Mouse (Mus musculus): ENCODE data around the gene Prdm2. TPM values are rescaled to one million over a fixed set of nuclear protein-coding genes. Genes with fewer than 3 reads are reported as not detected.

Gene Prdm2
- polyA plus RNA-seq, 1 experiment from 2014 or later = 19.0 TPM

- no peak for ATAC-seq (ENCODE audit: low FRiP score, low read depth)
- no peak overlapping the region for H3K9ac ChIP-seq
- H3K36me3 ChIP-seq = peaks cover 30% of the 10 kb centered on the region
- peaks cover 14% of the 10 kb centered on the region for H3K4me1 ChIP-seq
- no peaks in the 10 kb centered on the region for H3K27me3 ChIP-seq (replicated peaks)
- H3K4me2 ChIP-seq (replicated peaks) = no peak overlapping the region
- H3K9me3 ChIP-seq = no peaks in the 10 kb centered on the region
- H3K27ac ChIP-seq = no peak overlapping the region
- WGBS = 87% methylated on average over 12 of the region's 12 CpGs
- no peak overlapping the region for H3K4me3 ChIP-seq
Measured at GRCm38 (mm10) chr4:143141645-143142259, 71.0 kb downstream of the Prdm2 start.

GRCm38 (mm10) chr4:143140940-143141339 lies 71.9 kb downstream of the Prdm2 start:
- Histone ChIP-seq H3K27me3 (replicated peaks) (no peaks in the 10 kb centered on the region), H3K4me1 (peaks cover 14% of the 10 kb centered on the region), H3K9me3 (no peaks in the 10 kb centered on the region), H3K9ac (no peak overlapping the region), H3K36me3 (peaks cover 36% of the 10 kb centered on the region), H3K4me3 (no peak overlapping the region), H3K27ac (no peak overlapping the region), H3K4me2 (replicated peaks) (no peak overlapping the region)
- no peak for ATAC-seq (ENCODE audit: low FRiP score, low read depth)
- 89% methylated on average over 3 of the region's 3 CpGs for whole genome bisulfite sequencing

- Histone ChIP-seq H3K9me3 (no peaks in the 10 kb centered on the region), H3K4me3 (no peak overlapping the region), H3K9ac (no peak overlapping the region), H3K27ac (no peak overlapping the region), H3K4me2 (replicated peaks) (no peak overlapping the region), H3K36me3 (peaks cover 76% of the 10 kb centered on the region), H3K4me1 (no peaks in the 10 kb centered on the region), H3K27me3 (replicated peaks) (no peaks in the 10 kb centered on the region)
- 97% methylated on average over 7 of the region's 7 CpGs for WGBS
- ATAC-seq (ENCODE audit: low FRiP score, low read depth) = no peak
Measured at GRCm38 (mm10) chr4:143132433-143132832, 80.4 kb downstream of the Prdm2 start.

GRCm38 (mm10) chr4:143130441-143130840 lies 82.4 kb downstream of the Prdm2 start:
- 91% methylated on average over 5 of the region's 5 CpGs for WGBS
- Histone ChIP-seq H3K36me3 (peaks cover 68% of the 10 kb centered on the region), H3K4me2 (replicated peaks) (no peak overlapping the region), H3K9ac (no peak overlapping the region), H3K4me3 (no peak overlapping the region), H3K9me3 (no peaks in the 10 kb centered on the region), H3K27me3 (replicated peaks) (no peaks in the 10 kb centered on the region), H3K4me1 (no peaks in the 10 kb centered on the region), H3K27ac (no peak overlapping the region)
- ATAC-seq (ENCODE audit: low FRiP score, low read depth) = no peak

GRCm38 (mm10) chr4:143129261-143129760 lies 83.5 kb downstream of the Prdm2 start:
- Histone ChIP-seq H3K27me3 (replicated peaks) (no peaks in the 10 kb centered on the region), H3K4me2 (replicated peaks) (no peak overlapping the region), H3K36me3 (peaks cover 57% of the 10 kb centered on the region), H3K4me1 (no peaks in the 10 kb centered on the region), H3K4me3 (no peak overlapping the region), H3K9ac (no peak overlapping the region), H3K9me3 (no peaks in the 10 kb centered on the region), H3K27ac (no peak overlapping the region)
- WGBS = 95% methylated on average over 4 of the region's 4 CpGs
- no peak for ATAC-seq (ENCODE audit: low FRiP score, low read depth)

GRCm38 (mm10) chr4:143127171-143127570 lies 85.6 kb downstream of the Prdm2 start:
- Histone ChIP-seq H3K4me3 (no peak overlapping the region), H3K27me3 (replicated peaks) (no peaks in the 10 kb centered on the region), H3K36me3 (peaks cover 35% of the 10 kb centered on the region), H3K4me1 (no peaks in the 10 kb centered on the region), H3K27ac (no peak overlapping the region), H3K4me2 (replicated peaks) (no peak overlapping the region), H3K9me3 (no peaks in the 10 kb centered on the region), H3K9ac (no peak overlapping the region)
- ATAC-seq (ENCODE audit: low FRiP score, low read depth) = no peak
- WGBS = 91% methylated on average over 5 of the region's 5 CpGs

GRCm38 (mm10) chr4:143126476-143126875 lies 86.3 kb downstream of the Prdm2 start:
- no peak overlapping the region for H3K4me2 ChIP-seq (replicated peaks)
- no peak overlapping the region for H3K4me3 ChIP-seq
- no peak for ATAC-seq (ENCODE audit: low FRiP score, low read depth)
- H3K9ac ChIP-seq = no peak overlapping the region
- peaks cover 28% of the 10 kb centered on the region for H3K36me3 ChIP-seq
- H3K27ac ChIP-seq = no peak overlapping the region
- H3K27me3 ChIP-seq (replicated peaks) = no peaks in the 10 kb centered on the region
- H3K9me3 ChIP-seq = no peaks in the 10 kb centered on the region
- no peaks in the 10 kb centered on the region for H3K4me1 ChIP-seq
- WGBS = 96% methylated on average over 14 of the region's 14 CpGs

GRCm38 (mm10) chr4:143125290-143125689 lies 87.5 kb downstream of the Prdm2 start:
- Histone ChIP-seq H3K4me1 (no peaks in the 10 kb centered on the region), H3K9ac (no peak overlapping the region), H3K27me3 (replicated peaks) (no peaks in the 10 kb centered on the region), H3K4me2 (replicated peaks) (no peak overlapping the region), H3K36me3 (peaks cover 22% of the 10 kb centered on the region), H3K9me3 (no peaks in the 10 kb centered on the region), H3K27ac (no peak overlapping the region), H3K4me3 (no peak overlapping the region)
- ATAC-seq (ENCODE audit: low FRiP score, low read depth) = no peak
- 92% methylated on average over 6 of the region's 6 CpGs for WGBS

- H3K36me3 ChIP-seq = peaks cover 13% of the 10 kb centered on the region
- ATAC-seq (ENCODE audit: low FRiP score, low read depth) = no peak
- WGBS = 92% methylated on average over 10 of the region's 10 CpGs
- H3K27ac ChIP-seq = no peak overlapping the region
- H3K4me2 ChIP-seq (replicated peaks) = no peak overlapping the region
- no peaks in the 10 kb centered on the region for H3K9me3 ChIP-seq
- H3K4me1 ChIP-seq = 0 out of 2 replicates have a peak, but pooled peaks cover 13% of the 10 kb centered on the region
- no peaks in the 10 kb centered on the region for H3K27me3 ChIP-seq (replicated peaks)
- H3K9ac ChIP-seq = no peak overlapping the region
- H3K4me3 ChIP-seq = no peak overlapping the region
Measured at GRCm38 (mm10) chr4:143123043-143123442, 89.8 kb downstream of the Prdm2 start.

- peaks cover 5% of the 10 kb centered on the region; the same call in 1 of the 2 replicates for H3K36me3 ChIP-seq
- peaks cover 17% of the 10 kb centered on the region; the same call in 1 of the 2 replicates for H3K4me1 ChIP-seq
- no peak overlapping the region for H3K9ac ChIP-seq
- 85% methylated on average over 3 of the region's 3 CpGs for WGBS
- no peak overlapping the region for H3K27ac ChIP-seq
- no peak overlapping the region for H3K4me2 ChIP-seq (replicated peaks)
- no peaks in the 10 kb centered on the region for H3K9me3 ChIP-seq
- no peak overlapping the region for H3K4me3 ChIP-seq
- H3K27me3 ChIP-seq (replicated peaks) = no peaks in the 10 kb centered on the region
- ATAC-seq (ENCODE audit: low FRiP score, low read depth) = no peak
Measured at GRCm38 (mm10) chr4:143121174-143121573, 91.6 kb downstream of the Prdm2 start.

- WGBS = 92% methylated on average over 8 of the region's 8 CpGs
- no peak for ATAC-seq (ENCODE audit: low FRiP score, low read depth)
- Histone ChIP-seq H3K4me1 (peaks cover 27% of the 10 kb centered on the region), H3K9me3 (no peaks in the 10 kb centered on the region), H3K4me2 (replicated peaks) (no peak overlapping the region), H3K4me3 (no peak overlapping the region), H3K9ac (no peak overlapping the region), H3K36me3 (peaks cover 5% of the 10 kb centered on the region; the same call in 1 of the 2 replicates), H3K27ac (no peak overlapping the region), H3K27me3 (replicated peaks) (no peaks in the 10 kb centered on the region)
Measured at GRCm38 (mm10) chr4:143120008-143120407, 92.8 kb downstream of the Prdm2 start.

GRCm38 (mm10) chr4:143118843-143119242 lies 94.0 kb downstream of the Prdm2 start:
- no peak for ATAC-seq (ENCODE audit: low FRiP score, low read depth)
- H3K27me3 ChIP-seq (replicated peaks) = no peaks in the 10 kb centered on the region
- H3K36me3 ChIP-seq = peaks cover 5% of the 10 kb centered on the region; the same call in 1 of the 2 replicates
- no peaks in the 10 kb centered on the region for H3K9me3 ChIP-seq
- H3K4me1 ChIP-seq = peaks cover 36% of the 10 kb centered on the region
- 79% methylated on average over 4 of the region's 4 CpGs for WGBS
- H3K9ac ChIP-seq = no peak overlapping the region
- no peak overlapping the region for H3K4me2 ChIP-seq (replicated peaks)
- H3K27ac ChIP-seq = no peak overlapping the region
- no peak overlapping the region for H3K4me3 ChIP-seq

- H3K4me1 ChIP-seq = peaks cover 42% of the 10 kb centered on the region
- H3K36me3 ChIP-seq = peaks cover 13% of the 10 kb centered on the region
- no peak overlapping the region for H3K4me2 ChIP-seq (replicated peaks)
- ATAC-seq (ENCODE audit: low FRiP score, low read depth) = no peak
- no peak overlapping the region for H3K9ac ChIP-seq
- no peaks in the 10 kb centered on the region for H3K27me3 ChIP-seq (replicated peaks)
- no peak overlapping the region for H3K4me3 ChIP-seq
- 88% methylated on average over 12 of the region's 12 CpGs for WGBS
- H3K9me3 ChIP-seq = no peaks in the 10 kb centered on the region
- no peak overlapping the region for H3K27ac ChIP-seq
Measured at GRCm38 (mm10) chr4:143115851-143116250, 96.9 kb downstream of the Prdm2 start.

All from neural tube, embryonic 12.5 days (tissue).